Comparison of ENCODE assay signal across 11 mouse cellular contexts in genomic region chr2:135259136-135259535, GRCm38 (mm10).
DNase-seq lines count a peak whose midpoint lies in the region; ATAC-seq and TF ChIP-seq lines count a peak whose summit lies in the region.
"Had no signal": no experiment of that assay in that cellular context is flagged by ENCODE, and none has a peak within 500 bp of the region (broad histone marks: within the 10 kb centered on the region; RNA-seq: fewer than 3 reads in every experiment).

No protein-coding gene starts in this region.

- peaks cover 3% of the 10 kb centered on the region for H3K4me1 ChIP-seq in heart, embryonic 12.5 days (replicated peaks)
- H3K4me1 ChIP-seq: embryonic facial prominence, embryonic 15.5 days had no signal

- H3K27ac ChIP-seq in heart, embryonic 12.5 days (ENCODE audit: poor library complexity, severe bottlenecking), result no peak overlapping the region
- H3K27ac ChIP-seq: embryonic facial prominence, embryonic 15.5 days; heart, embryonic 13.5 days; liver, embryonic 14.5 days had no signal

- H3K27me3 ChIP-seq in heart, embryonic 12.5 days (replicated peaks), result no peaks in the 10 kb centered on the region
- H3K27me3 ChIP-seq: embryonic facial prominence, embryonic 15.5 days; heart, embryonic 13.5 days had no signal

- WGBS in heart, embryonic 12.5 days, result 73% methylated on average over 3 of the region's 3 CpGs

- H3K9me3 ChIP-seq in heart, embryonic 12.5 days (replicated peaks), result no peaks in the 10 kb centered on the region
- H3K9me3 ChIP-seq: embryonic facial prominence, embryonic 15.5 days; heart, embryonic 13.5 days had no signal

- H3K9ac ChIP-seq in heart, embryonic 12.5 days, result no peak overlapping the region
- H3K9ac ChIP-seq: embryonic facial prominence, embryonic 15.5 days; heart, embryonic 13.5 days; liver, embryonic 14.5 days had no signal

- no peak for ATAC-seq in heart, embryonic 12.5 days (ENCODE audit: insufficient number of reproducible peaks, low FRiP score)

- peak; percentile 96 for DNase-seq in heart, adult 11 months
- DNase-seq in brain, embryonic 14.5 days (ENCODE audit: low read depth), result peak; percentile 57
- peak; percentile 7 for DNase-seq in gastrocnemius, postnatal 25 days
- DNase-seq in kidney, postnatal 14 days, result peak; percentile 76
- no peak for DNase-seq in cerebellum, postnatal 10 days
- DNase-seq in MN1 (ENCODE audit: low spot score), result no peak
- DNase-seq in right cerebral cortex, postnatal 4 days, result no peak

- H3K4me2 ChIP-seq in heart, embryonic 12.5 days, result no peak overlapping the region
- H3K4me2 ChIP-seq: embryonic facial prominence, embryonic 15.5 days; heart, embryonic 13.5 days had no signal

- no peak for TF ChIP-seq CTCF in brain, embryonic 14.5 days (IDR thresholded peaks at IDR 0.05; ENCODE audit: borderline replicate concordance, extremely low read depth, insufficient read depth, insufficient read length)

- no peak overlapping the region for H3K4me3 ChIP-seq in heart, embryonic 12.5 days
- H3K4me3 ChIP-seq: embryonic facial prominence, embryonic 15.5 days; heart, embryonic 13.5 days had no signal

- no peak for TF ChIP-seq POLR2A in brain, embryonic 14.5 days (IDR thresholded peaks at IDR 0.05; ENCODE audit: borderline replicate concordance, extremely low read depth, insufficient read depth, insufficient read length, poor library complexity, severe bottlenecking)

- H3K36me3 ChIP-seq in heart, embryonic 12.5 days, result no peaks in the 10 kb centered on the region
- H3K36me3 ChIP-seq: embryonic facial prominence, embryonic 15.5 days; heart, embryonic 13.5 days had no signal

Comparison
In these comparisons a context has a peak if more than half of its experiments do, and no peak if none do; other contexts are left out.
1. DNase-seq: peak in heart, adult 11 months (single experiment), brain, embryonic 14.5 days (single experiment), gastrocnemius, postnatal 25 days (single experiment) and kidney, postnatal 14 days (single experiment); none in cerebellum, postnatal 10 days (0 of 2), MN1 (single experiment) and right cerebral cortex, postnatal 4 days (single experiment).